Mouse (Mus musculus): Measurements from ENCODE around the gene Pappa. TPM values are rescaled to one million over a fixed set of nuclear protein-coding genes. Genes with fewer than 3 reads are reported as not detected.
A peak's percentile ranks its signal among the peaks of the same experiment; 100 is the strongest.

The Pappa gene
- total RNA-seq, 2 experiments from 2014 or later: 0.33 to 0.60 TPM

DNA sequence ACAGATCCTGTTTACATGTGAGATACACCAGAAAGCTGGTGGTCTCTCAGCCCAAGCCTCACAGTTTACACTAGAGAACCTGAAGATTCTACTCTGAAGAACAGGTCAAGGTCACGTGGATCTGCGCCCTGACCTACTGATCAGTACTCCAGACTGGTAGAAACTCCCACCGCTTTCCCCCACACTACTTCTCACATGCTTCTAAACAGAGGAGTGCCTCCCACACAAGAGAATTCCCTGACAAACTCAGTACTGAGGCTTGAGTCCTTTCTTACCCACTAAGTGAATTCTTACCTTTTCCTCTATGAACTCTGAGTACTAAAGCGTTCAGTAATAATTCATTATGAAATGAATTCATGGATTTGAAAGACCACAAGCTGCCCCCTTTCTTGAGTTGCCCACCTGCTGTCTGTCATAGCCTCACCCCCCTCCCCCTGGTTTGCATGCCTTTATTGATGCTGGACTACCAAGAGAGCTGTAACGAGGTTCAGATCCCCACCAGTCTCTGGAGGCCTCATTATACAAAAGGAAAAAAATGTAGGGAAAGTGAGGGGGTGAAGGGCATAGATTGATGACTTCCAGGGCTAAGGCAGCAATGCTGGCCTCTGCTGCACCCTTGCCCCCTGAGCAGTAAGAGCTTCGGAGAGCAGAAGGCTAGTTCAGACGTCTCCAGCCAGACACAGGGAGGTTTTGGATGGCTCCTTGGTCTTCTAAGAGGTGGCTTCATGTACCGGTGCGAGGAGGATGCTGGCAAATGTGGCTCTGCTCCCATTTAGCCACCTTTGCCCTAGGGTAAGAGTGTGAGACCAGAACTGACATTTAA lies 204.7 kb downstream of the Pappa start:
- DNase-seq: no peak

DNA sequence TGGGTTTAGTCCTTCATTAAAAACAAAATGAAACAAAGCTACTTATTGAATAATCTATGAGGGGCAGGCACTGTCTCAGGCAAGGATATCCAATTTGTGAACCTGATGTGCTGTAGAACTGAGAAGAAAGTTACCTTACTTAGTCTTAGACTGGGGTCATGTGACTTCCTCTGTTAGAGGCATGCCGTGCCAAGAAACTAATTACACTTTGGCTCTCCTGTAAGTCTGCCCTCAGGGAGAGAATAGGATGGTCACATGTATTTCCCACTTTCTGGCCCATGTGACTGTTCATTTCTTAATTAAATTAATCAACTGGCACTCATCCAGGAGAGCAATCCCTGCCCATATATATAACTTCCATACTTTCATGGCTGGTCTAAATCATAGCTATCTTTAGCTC lies 209.7 kb downstream of the Pappa start:
- DNase-seq: no peak

- DNase-seq: no peak
These were observed 217.8 kb downstream of the Pappa start for GRCm38 (mm10) chr4:65341766-65342165.

DNA sequence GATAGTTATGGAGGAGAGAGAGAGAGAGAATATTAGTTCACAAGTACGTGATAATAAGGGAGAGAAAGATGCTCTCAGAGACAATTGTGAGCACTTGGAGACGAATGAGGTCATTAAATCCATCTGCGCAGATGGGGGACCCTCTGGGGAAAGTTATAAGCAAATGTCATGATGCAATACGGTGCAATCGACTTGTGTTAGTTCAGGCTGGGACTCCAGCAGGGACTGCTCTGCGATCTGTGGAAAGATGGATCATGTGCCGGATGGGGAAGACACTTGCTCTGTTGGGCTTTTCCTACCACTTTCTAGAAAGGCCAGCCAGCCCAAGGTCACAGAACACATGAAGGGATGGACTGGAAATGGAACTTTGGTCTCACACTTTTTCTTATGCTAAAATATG lies 226.5 kb downstream of the Pappa start:
- DNase-seq: no peak

GRCm38 (mm10) chr4:65354580-65354979 lies 230.6 kb downstream of the Pappa start:
- no peak for DNase-seq

GRCm38 (mm10) chr4:65367135-65367534 lies 243.2 kb downstream of the Pappa start:
- no peak for DNase-seq

- DNase-seq: peak in 1 of 2 experiments; percentile 8
These were observed 248.8 kb downstream of the Pappa start for GRCm38 (mm10) chr4:65372731-65373130.

DNA sequence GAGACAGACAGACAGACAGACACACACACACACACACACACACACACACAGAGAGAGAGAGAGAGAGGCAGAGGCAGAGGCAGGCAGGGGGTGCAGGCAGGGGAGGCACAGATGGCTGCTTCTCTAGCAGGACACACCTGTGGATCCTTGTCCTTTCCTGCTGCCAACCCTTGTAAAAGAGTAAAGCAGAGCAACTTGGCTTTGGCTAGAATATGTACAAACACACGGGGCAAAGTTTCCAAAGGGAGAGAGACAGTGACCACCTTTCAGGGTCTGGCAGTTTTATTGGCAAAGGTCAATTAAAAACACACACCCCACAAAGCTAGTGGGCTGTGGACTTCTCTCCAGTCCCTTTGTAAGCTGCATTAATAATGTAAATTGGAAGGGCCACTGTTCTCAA lies 249.9 kb downstream of the Pappa start:
- DNase-seq: no peak

GRCm38 (mm10) chr4:65376571-65376970 lies 252.6 kb downstream of the Pappa start:
- no peak for DNase-seq

- DNase-seq: no peak
These were observed 255.5 kb downstream of the Pappa start for GRCm38 (mm10) chr4:65379461-65379860.

DNA sequence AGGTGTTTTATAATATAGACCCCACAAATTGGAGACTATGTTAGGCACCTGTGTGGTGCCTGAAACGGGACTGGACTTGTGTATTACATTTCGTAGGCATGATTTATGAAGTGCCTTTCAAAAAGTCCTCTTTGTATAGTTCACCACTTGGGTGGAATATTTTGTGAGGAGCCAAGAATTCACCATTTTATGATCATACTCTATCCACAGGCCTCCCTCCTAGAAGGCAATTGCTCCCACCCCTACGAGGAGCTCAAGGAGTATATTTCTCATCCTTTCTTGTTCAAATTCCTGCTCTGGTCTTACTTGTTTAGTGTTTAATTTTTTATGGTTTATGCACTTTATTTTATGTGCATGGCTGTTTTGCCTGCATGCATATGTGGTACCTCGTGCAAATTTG lies 259.1 kb downstream of the Pappa start:
- no peak for DNase-seq

- no peak for DNase-seq
These were observed 267.0 kb downstream of the Pappa start for GRCm38 (mm10) chr4:65391001-65391400.

DNA sequence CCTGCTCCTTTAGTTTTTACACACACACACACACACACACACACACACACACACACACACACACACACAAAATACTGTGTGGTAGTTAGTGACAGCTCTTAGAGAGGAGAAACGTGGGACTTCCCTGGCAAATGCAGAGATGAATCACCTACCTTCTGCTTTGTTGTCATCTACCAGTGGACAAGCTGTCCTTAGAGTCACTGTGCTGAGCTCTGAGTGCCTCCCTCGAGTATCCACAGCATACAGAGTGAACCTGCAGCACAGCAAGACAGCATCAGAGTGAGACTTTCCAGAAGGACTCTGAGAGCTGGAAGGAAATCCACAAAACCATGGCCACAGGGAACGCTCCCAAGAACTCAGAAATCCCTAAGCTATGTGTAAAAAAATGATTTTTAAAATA lies 272.8 kb downstream of the Pappa start:
- no peak for DNase-seq

- no peak for DNase-seq
These were observed 275.5 kb downstream of the Pappa start for GRCm38 (mm10) chr4:65399457-65399856.

DNA sequence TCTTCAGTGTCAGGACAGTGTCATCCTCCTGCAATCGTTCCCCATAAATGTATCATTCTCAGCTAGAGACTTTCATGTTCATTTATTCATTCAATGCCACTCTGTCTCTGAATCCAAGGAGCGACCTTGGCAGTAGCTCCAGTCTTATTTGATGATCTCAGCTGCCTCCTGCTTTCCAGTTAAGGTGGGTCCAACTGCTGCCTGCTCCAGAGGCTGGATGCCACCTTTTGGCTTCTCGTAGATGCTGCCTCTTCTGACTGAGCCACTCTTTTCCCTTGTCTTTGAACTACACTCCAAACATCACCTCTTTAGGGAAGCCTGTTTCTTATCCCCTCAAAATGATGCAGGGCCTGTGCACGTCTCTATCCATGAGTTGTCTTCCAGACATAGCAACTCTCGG lies 278.3 kb downstream of the Pappa start:
- DNase-seq: peak in 1 of 2 experiments; percentile 4

GRCm38 (mm10) chr4:65402836-65403634 lies 279.1 kb downstream of the Pappa start:
- DNase-seq: no peak

Measured in adrenal gland, postnatal 36 days (tissue).